Comparison of ENCODE assay signal across 9 mouse cellular contexts in genomic region chr11:120722067-120722630, GRCm38 (mm10). TPM values are rescaled to one million over a fixed set of nuclear protein-coding genes. Genes with fewer than 3 reads are reported as not detected.
DNase-seq lines count a peak whose midpoint lies in the region; ATAC-seq and TF ChIP-seq lines count a peak whose summit lies in the region.
"Had no signal": no experiment of that assay in that cellular context is flagged by ENCODE, and none has a peak within 500 bp of the region (broad histone marks: within the 10 kb centered on the region; RNA-seq: fewer than 3 reads in every experiment).

No protein-coding gene starts in this region.

- H3K4me1 ChIP-seq in kidney, adult 2 months (ENCODE audit: control insufficient read depth, insufficient read depth, low read length) = peaks cover 11% of the 10 kb centered on the region; the same call in 1 of the 2 replicates
- H3K4me1 ChIP-seq in brown adipose tissue, adult 24 weeks (ENCODE audit: control insufficient read depth, insufficient read depth, insufficient read length, low read length) = no peaks in the 10 kb centered on the region; the same call in 1 of the 2 replicates
- H3K4me1 ChIP-seq in hindbrain, embryonic 12.5 days = peaks cover 24% of the 10 kb centered on the region
- H3K4me1 ChIP-seq in midbrain, embryonic 11.5 days (ENCODE audit: control insufficient read depth, insufficient read depth, low read length) = peaks cover 15% of the 10 kb centered on the region

- WGBS in kidney, adult 2 months = 22% methylated on average over 21 of the region's 21 CpGs
- WGBS in hindbrain, embryonic 12.5 days = 18% methylated on average over 21 of the region's 21 CpGs
- whole genome bisulfite sequencing in midbrain, embryonic 11.5 days = 19% methylated on average over 21 of the region's 21 CpGs

- peak overlapping the region; percentile 91 for H3K4me2 ChIP-seq in hindbrain, embryonic 12.5 days (replicated peaks)
- peak overlapping the region; percentile 97 for H3K4me2 ChIP-seq in midbrain, embryonic 11.5 days

- TF ChIP-seq CTCF in kidney, adult 2 months (conservative IDR thresholded peaks at IDR 0.05; ENCODE audit: insufficient read depth, insufficient read length, low read depth, low read length) = no peak

- no peak for TF ChIP-seq POLR2A in kidney, adult 2 months (IDR thresholded peaks at IDR 0.05; ENCODE audit: low read depth, low read length)

- H3K27me3 ChIP-seq in kidney, adult 2 months (replicated peaks; ENCODE audit: control insufficient read depth, insufficient read depth, low read length) = no peaks in the 10 kb centered on the region
- peaks cover 21% of the 10 kb centered on the region for H3K27me3 ChIP-seq in hindbrain, embryonic 12.5 days
- H3K27me3 ChIP-seq in midbrain, embryonic 11.5 days (ENCODE audit: control insufficient read depth, insufficient read depth, low read length) = peaks cover 22% of the 10 kb centered on the region; the same call in 1 of the 2 replicates
- H3K27me3 ChIP-seq: Patski had no signal

- no peak overlapping the region for H3K27ac ChIP-seq in kidney, adult 2 months (ENCODE audit: insufficient read depth, low read depth, low read length)
- no peak overlapping the region for H3K27ac ChIP-seq in brown adipose tissue, adult 24 weeks (replicated peaks; ENCODE audit: low read depth, low read length)
- peak overlapping the region; percentile 67; the same call in 1 of the 2 replicates for H3K27ac ChIP-seq in hindbrain, embryonic 12.5 days
- H3K27ac ChIP-seq in midbrain, embryonic 11.5 days (ENCODE audit: low read depth, low read length) = no peak overlapping the region

- DNase-seq in kidney, adult 2 months = no peak
- no peak for DNase-seq in kidney, postnatal 36 days
- DNase-seq in midbrain, embryonic 11.5 days (ENCODE audit: low spot score, missing footprints) = no peak
- no peak for DNase-seq in spleen, adult 12 weeks (ENCODE audit: low spot score)
- no peak for DNase-seq in yolk sac, embryonic 10.5 days (ENCODE audit: low spot score)
- DNase-seq in cerebellum, postnatal 36 days = no peak

- H3K9ac ChIP-seq in hindbrain, embryonic 12.5 days = peak overlapping the region; percentile 92
- peak overlapping the region; percentile 77 for H3K9ac ChIP-seq in midbrain, embryonic 11.5 days (ENCODE audit: low read length)

- no peaks in the 10 kb centered on the region for H3K9me3 ChIP-seq in hindbrain, embryonic 12.5 days (replicated peaks)
- H3K9me3 ChIP-seq in midbrain, embryonic 11.5 days (ENCODE audit: control insufficient read depth, low read length) = no peaks in the 10 kb centered on the region

- ATAC-seq in hindbrain, embryonic 12.5 days (ENCODE audit: low FRiP score) = 0 out of 2 replicates have a peak, but pooled peaks have one; percentile 1
- ATAC-seq in midbrain, embryonic 11.5 days (ENCODE audit: low FRiP score) = 0 out of 2 replicates have a peak, but pooled peaks have one; percentile 1
- ATAC-seq: Patski had no signal

- H3K4me3 ChIP-seq in kidney, adult 2 months (ENCODE audit: insufficient read depth, low read depth, low read length) = peak overlapping the region; percentile 53
- H3K4me3 ChIP-seq in brown adipose tissue, adult 24 weeks (ENCODE audit: insufficient read depth, low read depth, low read length) = peak overlapping the region; percentile 52
- peak overlapping the region; percentile 77 for H3K4me3 ChIP-seq in hindbrain, embryonic 12.5 days
- peak overlapping the region; percentile 57 for H3K4me3 ChIP-seq in midbrain, embryonic 11.5 days (ENCODE audit: low read depth, low read length)

- peaks cover 2% of the 10 kb centered on the region; the same call in 1 of the 2 replicates for H3K36me3 ChIP-seq in kidney, adult 2 months (ENCODE audit: control insufficient read depth, insufficient read depth, low read length)
- peaks cover 29% of the 10 kb centered on the region for H3K36me3 ChIP-seq in hindbrain, embryonic 12.5 days
- H3K36me3 ChIP-seq in midbrain, embryonic 11.5 days (ENCODE audit: control insufficient read depth, insufficient read depth, low read length) = peaks cover 11% of the 10 kb centered on the region

RNA-seq across cellular contexts. Expression of gene Rac3, which starts 0.9 kb away (rescaled TPM):
- polyA plus RNA-seq in kidney, adult 2 months (2012; rRNA removed) = 14.5 and 17.0 TPM in 2 replicates
- polyA plus RNA-seq in brown adipose tissue, adult 24 weeks (2012; ENCODE audit: insufficient read depth, insufficient read length, missing spikeins) = 1.9 and 2.5 TPM in 2 replicates
- polyA plus RNA-seq in hindbrain, embryonic 12.5 days (2016; fragmentation: Nextera tagmentation; extraction: Ambion mirVana) = 98.4 and 99.9 TPM in 2 replicates
- 9.9 and 12.3 TPM in 2 replicates for polyA plus RNA-seq in midbrain, embryonic 11.5 days (2014; fragmentation: Nextera tagmentation; extraction: Ambion mirVana)

RNA-seq across cellular contexts. Expression of gene Dcxr, which starts 4.9 kb away (rescaled TPM):
- 910 and 990 TPM in 2 replicates for polyA plus RNA-seq in kidney, adult 2 months (2012; rRNA removed)
- polyA plus RNA-seq in brown adipose tissue, adult 24 weeks (2012; ENCODE audit: insufficient read depth, insufficient read length, missing spikeins) = 9.4 and 15.5 TPM in 2 replicates
- polyA plus RNA-seq in hindbrain, embryonic 12.5 days (2016; fragmentation: Nextera tagmentation; extraction: Ambion mirVana) = 11.6 and 12.2 TPM in 2 replicates
- 10.6 and 12.4 TPM in 2 replicates for polyA plus RNA-seq in midbrain, embryonic 11.5 days (2014; fragmentation: Nextera tagmentation; extraction: Ambion mirVana)

RNA-seq across cellular contexts. Expression of gene Lrrc45, which starts 8.4 kb away (rescaled TPM):
- polyA plus RNA-seq in kidney, adult 2 months (2012; rRNA removed) = 17.5 and 19.5 TPM in 2 replicates
- 3.0 and 6.2 TPM in 2 replicates for polyA plus RNA-seq in brown adipose tissue, adult 24 weeks (2012; ENCODE audit: insufficient read depth, insufficient read length, missing spikeins)
- 75.3 and 78.8 TPM in 2 replicates for polyA plus RNA-seq in hindbrain, embryonic 12.5 days (2016; fragmentation: Nextera tagmentation; extraction: Ambion mirVana)
- 30.9 TPM in 2 replicates for polyA plus RNA-seq in midbrain, embryonic 11.5 days (2014; fragmentation: Nextera tagmentation; extraction: Ambion mirVana)

RNA-seq across cellular contexts. Expression of gene Cenpx, which starts 8.6 kb away (rescaled TPM):
- 157 and 166 TPM in 2 replicates for polyA plus RNA-seq in kidney, adult 2 months (2012; rRNA removed)
- polyA plus RNA-seq in brown adipose tissue, adult 24 weeks (2012; ENCODE audit: insufficient read depth, insufficient read length, missing spikeins) = 66.6 and 68.4 TPM in 2 replicates
- polyA plus RNA-seq in hindbrain, embryonic 12.5 days (2016; fragmentation: Nextera tagmentation; extraction: Ambion mirVana) = 106 and 113 TPM in 2 replicates
- polyA plus RNA-seq in midbrain, embryonic 11.5 days (2014; fragmentation: Nextera tagmentation; extraction: Ambion mirVana) = 119 and 131 TPM in 2 replicates

RNA-seq across cellular contexts. Expression of gene Cbr2, which starts 9.8 kb away (rescaled TPM):
- 31.3 and 45.3 TPM in 2 replicates for polyA plus RNA-seq in kidney, adult 2 months (2012; rRNA removed)
- 20.9 and 26.0 TPM in 2 replicates for polyA plus RNA-seq in brown adipose tissue, adult 24 weeks (2012; ENCODE audit: insufficient read depth, insufficient read length, missing spikeins)
- 1.6 and 2.6 TPM in 2 replicates for polyA plus RNA-seq in hindbrain, embryonic 12.5 days (2016; fragmentation: Nextera tagmentation; extraction: Ambion mirVana)
- polyA plus RNA-seq in midbrain, embryonic 11.5 days (2014; fragmentation: Nextera tagmentation; extraction: Ambion mirVana) = 1.00 and 1.1 TPM in 2 replicates

Comparison
In these comparisons a context has a peak if more than half of its experiments do, and no peak if none do; other contexts are left out.
1. RNA of gene Dcxr, which starts 4.9 kb away (polyA plus RNA-seq): 910 to 990 TPM in kidney, adult 2 months; 10.6 to 12.4 TPM in midbrain, embryonic 11.5 days, 11.6 to 12.2 TPM in hindbrain, embryonic 12.5 days and 9.4 to 15.5 TPM in brown adipose tissue, adult 24 weeks; every median in the first group is over 10 times any median in the second.
2. Peak in every context shown above with its lines, with median percentiles within 50 percentile points of each other: H3K4me3 ChIP-seq.